Mouse (Mus musculus): ENCODE results near the gene Zfyve21. TPM values are rescaled to one million over a fixed set of nuclear protein-coding genes. Genes with fewer than 3 reads are reported as not detected.

Zfyve21 gene
- polyA plus RNA-seq, 1 experiment from 2014 or later: 125 TPM

Other genes with a start within 250 kb of the Zfyve21 start
- gene Mark3, start 239.6 kb upstream of the Zfyve21 start, polyA plus RNA-seq (2015; fragmentation: Nextera tagmentation; extraction: Ambion mirVana): 39.7 and 50.3 TPM in 2 replicates
- 126 and 154 TPM in 2 replicates for gene Ckb, start 141.8 kb upstream of the Zfyve21 start, polyA plus RNA-seq (2015; fragmentation: Nextera tagmentation; extraction: Ambion mirVana)
- 10.7 and 12.8 TPM in 2 replicates for gene Trmt61a, start 136.1 kb upstream of the Zfyve21 start, polyA plus RNA-seq (2015; fragmentation: Nextera tagmentation; extraction: Ambion mirVana)
- 51.4 and 53.6 TPM in 2 replicates for gene Bag5, start 100.9 kb upstream of the Zfyve21 start, polyA plus RNA-seq (2015; fragmentation: Nextera tagmentation; extraction: Ambion mirVana)
- 53.5 and 57.4 TPM in 2 replicates for gene Apopt1, start 100.9 kb upstream of the Zfyve21 start, polyA plus RNA-seq (2015; fragmentation: Nextera tagmentation; extraction: Ambion mirVana)
- gene Klc1, start 55.3 kb upstream of the Zfyve21 start, polyA plus RNA-seq (2015; fragmentation: Nextera tagmentation; extraction: Ambion mirVana): 81.8 and 98.5 TPM in 2 replicates
- 14.0 and 14.3 TPM in 2 replicates for gene Xrcc3, start 297 bp upstream of the Zfyve21 start, polyA plus RNA-seq (2015; fragmentation: Nextera tagmentation; extraction: Ambion mirVana)
- 14.5 and 18.5 TPM in 2 replicates for gene Ppp1r13b, start 93.9 kb downstream of the Zfyve21 start, polyA plus RNA-seq (2015; fragmentation: Nextera tagmentation; extraction: Ambion mirVana)
- 785 and 879 TPM in 2 replicates for gene Atp5mpl, start 152.8 kb downstream of the Zfyve21 start, polyA plus RNA-seq (2015; fragmentation: Nextera tagmentation; extraction: Ambion mirVana)
- 0.47 and 0.57 TPM in 2 replicates for gene Tdrd9, start 157.4 kb downstream of the Zfyve21 start, polyA plus RNA-seq (2015; fragmentation: Nextera tagmentation; extraction: Ambion mirVana)
- not detected in 2 replicates for gene Rd3l, start 167.1 kb downstream of the Zfyve21 start, polyA plus RNA-seq (2015; fragmentation: Nextera tagmentation; extraction: Ambion mirVana)